Mouse (Mus musculus) lung, adult 2 months (tissue): ENCODE measurements around the gene Olfr1293-ps. TPM values are rescaled to one million over a fixed set of nuclear protein-coding genes. Genes with fewer than 3 reads are reported as not detected.

Experiments
- DNase-seq: peaks from one replicate; pipeline ENCODE4 v3.0.0; 2022
- H3K4me1 ChIP-seq: fragments of 200-500 bp; 2 replicates; pipeline ENCODE4 v1.6.1; 2011; ENCODE audit warnings: low read length; ENCODE audit not compliant: control insufficient read depth, insufficient read depth
- H3K4me3 ChIP-seq: fragments of 200-500 bp; replicated peaks from 2 replicates; pipeline ENCODE3; 2011; ENCODE audit warnings: low read depth, mild to moderate bottlenecking, control low read depth, low read length; ENCODE audit errors: extremely low read depth
- CTCF ChIP-seq: fragments of 200-500 bp; IDR thresholded peaks from 2 replicates; pipeline ENCODE4 v1.5.1; 2011; ENCODE audit warnings: mild to moderate bottlenecking, low read length, control low read depth; ENCODE audit not compliant: insufficient read depth
- POLR2A ChIP-seq: fragments of 200-500 bp; IDR thresholded peaks from 2 replicates; pipeline ENCODE4 v1.6.1; 2011; ENCODE audit warnings: low read depth, mild to moderate bottlenecking, control low read depth, low read length, borderline replicate concordance; ENCODE audit errors: extremely low read depth
- WGBS: fragments of 180-500 bp; shearing (Covaris S2); methylation state at CpG from one replicate; pipeline ENCODE4 v1.1.7; 2018; 5-methylcytosine and 5-hydroxymethylcytosine counted together
- polyA plus RNA-seq: library from polyadenylated mRNA; depleted of rRNA; stranded (reverse); fragments of >200 nt; gene quantifications from 2 replicates; pipeline ENCODE4 v1.2.3, GENCODE M21; 2012; rRNA removed

The Olfr1293-ps gene
- not detected in 2 replicates for polyA plus RNA-seq

DNA sequence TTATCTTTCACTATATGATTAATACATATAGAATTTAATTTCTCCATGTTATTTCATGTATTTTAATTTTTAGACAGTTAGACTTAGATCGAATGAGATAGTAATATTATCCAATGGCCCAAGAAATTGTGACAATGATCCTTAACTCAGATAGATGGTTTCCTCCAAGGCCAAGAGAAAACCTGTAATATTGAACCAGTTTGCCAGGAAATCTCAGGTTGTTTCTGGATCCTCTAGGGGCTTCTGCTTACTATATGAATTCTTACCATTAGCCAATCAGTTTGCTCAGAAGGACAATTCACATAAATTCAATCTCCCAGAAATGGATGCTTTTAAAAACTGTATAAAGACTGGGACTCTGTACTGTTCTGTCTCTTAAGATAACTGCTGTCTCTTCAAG lies at the start of gene Olfr1293-ps:
TSS of gene Olfr1293-ps (plus strand) at position 301 of the 400 bp plus-strand sequence.
- WGBS: 74% methylated on average over 1 of the region's 1 CpGs
- no peak for DNase-seq
- TF ChIP-seq CTCF (no peak), POLR2A (no peak)
- H3K4me1 ChIP-seq: no peaks in the 10 kb centered on the region
- H3K4me3 ChIP-seq: no peak within 1 kb of the TSS

DNA sequence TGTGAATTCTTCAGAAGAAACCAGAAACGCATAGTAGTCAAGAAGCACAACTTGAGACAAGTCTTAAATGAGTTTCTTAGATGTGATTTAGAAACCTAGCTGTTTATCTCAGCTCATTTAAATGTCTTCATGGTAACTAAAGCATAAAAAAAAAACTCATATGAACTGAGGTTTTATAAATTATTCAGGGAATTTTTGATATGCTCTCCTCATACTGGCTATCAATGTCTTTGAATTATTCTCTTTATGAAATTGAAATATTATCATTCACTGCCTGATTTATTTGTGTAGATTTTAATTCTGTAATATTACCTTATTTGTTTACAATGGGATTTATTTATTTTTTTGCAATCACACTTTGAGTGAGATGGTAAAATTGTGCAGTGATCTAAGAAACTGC lies 44.5 kb upstream of the Olfr1293-ps start, which contains the start of gene Olfr1289:
TSS of gene Olfr1289 (plus strand) at position 301 of the 400 bp plus-strand sequence.
- TF ChIP-seq CTCF (no peak), POLR2A (no peak)
- no peak for DNase-seq
- WGBS: 60% methylated on average over 1 of the region's 1 CpGs
- no peak within 1 kb of the TSS for H3K4me3 ChIP-seq
- no peaks in the 10 kb centered on the region for H3K4me1 ChIP-seq

DNA sequence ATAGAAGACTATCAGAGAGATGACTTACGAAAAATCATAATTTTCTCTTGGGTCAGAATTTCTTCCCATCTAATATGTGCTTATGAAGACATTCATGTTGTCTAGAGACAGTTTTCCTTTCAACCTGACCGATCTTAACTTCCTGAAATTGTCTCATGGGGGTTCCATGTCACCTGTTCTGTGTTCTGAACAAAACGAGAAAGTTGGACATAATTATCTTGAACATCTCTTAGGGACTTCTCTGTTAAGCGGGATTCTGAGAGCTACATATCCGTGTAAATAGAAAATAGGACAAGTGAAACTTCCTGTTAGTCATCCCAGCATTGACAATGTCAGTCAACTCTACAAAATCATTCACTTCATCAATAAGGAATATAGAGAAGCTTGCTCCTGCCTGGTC lies 31.3 kb upstream of the Olfr1293-ps start, which contains the start of gene Olfr1290:
TSS of gene Olfr1290 (minus strand) at position 101 of the 400 bp plus-strand sequence.
- no peaks in the 10 kb centered on the region for H3K4me1 ChIP-seq
- WGBS: 65% methylated on average over 5 of the region's 5 CpGs
- DNase-seq: no peak
- TF ChIP-seq CTCF (no peak), POLR2A (no peak)
- H3K4me3 ChIP-seq: no peak within 1 kb of the TSS

DNA sequence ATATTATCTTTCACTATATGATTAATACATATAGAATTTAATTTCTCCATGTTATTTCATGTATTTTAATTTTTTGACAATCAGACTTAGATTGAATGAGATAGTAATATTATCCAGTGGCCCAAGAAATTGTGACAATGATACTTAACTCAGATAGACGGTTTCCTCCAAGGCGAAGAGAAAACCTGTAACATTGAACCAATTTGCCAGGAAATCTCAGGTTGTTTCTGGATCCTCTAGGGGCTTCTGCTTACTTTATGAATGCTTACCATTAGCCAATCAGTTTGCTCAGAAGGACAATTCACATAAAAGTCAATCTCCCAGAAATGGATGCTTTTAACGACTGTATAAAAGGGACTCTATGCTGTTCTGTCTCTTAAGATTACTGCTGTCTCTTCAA lies 28.1 kb upstream of the Olfr1293-ps start, which contains the start of gene Olfr1291-ps1:
TSS of gene Olfr1291-ps1 (plus strand) at position 301 of the 400 bp plus-strand sequence.
- no peak within 1 kb of the TSS for H3K4me3 ChIP-seq
- no peaks in the 10 kb centered on the region for H3K4me1 ChIP-seq
- 86% methylated on average over 3 of the region's 3 CpGs for WGBS
- no peak for TF ChIP-seq POLR2A
- no peak for TF ChIP-seq CTCF
- no peak for DNase-seq

DNA sequence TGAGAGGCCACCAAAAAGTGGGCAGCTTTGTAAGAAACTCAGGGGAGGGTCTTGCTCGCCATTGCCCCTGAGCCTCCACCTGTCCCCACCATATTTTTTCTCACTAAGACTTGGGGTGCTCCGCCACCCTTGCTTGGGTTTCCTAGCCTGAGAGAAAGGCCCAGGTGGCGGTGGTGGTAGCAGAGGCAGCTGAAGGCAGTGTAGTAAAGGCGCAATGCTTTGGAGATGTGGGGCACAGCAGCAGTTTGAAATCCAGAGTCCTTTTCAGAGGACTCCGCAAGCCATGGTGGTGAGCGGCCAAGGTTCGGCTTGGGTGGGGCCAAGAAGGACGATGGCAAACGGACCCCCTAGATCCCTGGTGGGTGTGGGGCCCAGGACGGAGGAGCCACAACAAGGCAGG lies 7.6 kb upstream of the Olfr1293-ps start:
- Histone ChIP-seq H3K4me1 (no peaks in the 10 kb centered on the region), H3K4me3 (no peak overlapping the region)
- DNase-seq: no peak
- TF ChIP-seq CTCF (no peak), POLR2A (no peak)
- 90% methylated on average over 10 of the region's 10 CpGs for WGBS

DNA sequence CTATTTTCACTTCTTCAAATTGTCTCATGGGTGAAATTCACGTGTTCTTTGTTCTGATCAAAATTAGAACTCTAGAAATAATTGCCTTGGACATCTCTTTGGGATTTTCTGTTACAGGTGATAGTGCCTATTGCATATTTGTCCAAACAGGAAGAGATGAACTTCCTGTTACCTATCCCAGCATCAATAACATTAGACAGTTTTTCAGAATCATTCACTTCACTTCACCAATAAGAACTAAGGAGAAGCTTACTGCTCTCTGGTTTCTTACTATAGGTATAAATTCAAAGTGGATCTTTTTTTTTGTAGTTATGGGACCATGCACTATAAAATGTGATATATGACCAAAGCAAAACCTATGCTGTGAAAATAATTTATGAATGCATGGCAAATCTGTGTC lies 15.2 kb downstream of the Olfr1293-ps start, which contains the start of gene Olfr1294:
TSS of gene Olfr1294 (minus strand) at position 101 of the 400 bp plus-strand sequence.
- TF ChIP-seq POLR2A (no peak), CTCF (no peak)
- Histone ChIP-seq H3K4me1 (no peaks in the 10 kb centered on the region), H3K4me3 (no peak within 1 kb of the TSS)
- DNase-seq: no peak
- WGBS: 37% methylated on average over 1 of the region's 1 CpGs

DNA sequence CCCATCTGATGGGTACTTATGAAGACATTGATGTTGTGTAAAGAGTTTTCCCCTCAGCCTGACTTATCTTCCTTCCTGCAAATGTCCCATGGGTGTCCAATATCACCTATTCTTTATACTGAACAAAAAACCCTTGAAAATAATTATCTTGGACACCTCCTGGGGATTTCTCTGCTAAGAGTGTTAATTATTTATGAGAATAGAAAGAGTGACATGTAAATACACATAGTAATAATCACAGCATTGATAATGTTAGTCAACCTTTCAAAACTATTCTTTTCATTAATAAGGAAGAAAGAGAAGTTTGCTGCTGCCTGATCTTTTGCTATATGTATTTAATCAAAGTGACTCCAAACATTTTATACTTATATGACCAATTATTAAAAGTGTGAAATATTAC lies 44.6 kb downstream of the Olfr1293-ps start, which contains the start of gene Olfr1295:
TSS of gene Olfr1295 (minus strand) at position 101 of the 400 bp plus-strand sequence.
- no peak for TF ChIP-seq POLR2A
- TF ChIP-seq CTCF: no peak
- Histone ChIP-seq H3K4me3 (no peak within 1 kb of the TSS), H3K4me1 (no peaks in the 10 kb centered on the region)
- DNase-seq: no peak

Other genes with a start within 250 kb of the Olfr1293-ps start
- gene Olfr1278, start 235.1 kb upstream of the Olfr1293-ps start, polyA plus RNA-seq: not detected in 2 replicates
- not detected in 2 replicates for gene Olfr1279, start 224.6 kb upstream of the Olfr1293-ps start, polyA plus RNA-seq
- gene Olfr1280, start 211.2 kb upstream of the Olfr1293-ps start, polyA plus RNA-seq: not detected in 2 replicates
- gene Olfr1281, start 198.7 kb upstream of the Olfr1293-ps start, polyA plus RNA-seq: not detected in 2 replicates
- gene Olfr1282, start 189.1 kb upstream of the Olfr1293-ps start, polyA plus RNA-seq: not detected in 2 replicates
- not detected in 2 replicates for gene Olfr1283, start 158.4 kb upstream of the Olfr1293-ps start, polyA plus RNA-seq
- not detected in 2 replicates for gene Olfr1284, start 149.7 kb upstream of the Olfr1293-ps start, polyA plus RNA-seq
- not detected in 2 replicates for gene Olfr1286, start 102.1 kb upstream of the Olfr1293-ps start, polyA plus RNA-seq
- gene Olfr1287, start 76.1 kb upstream of the Olfr1293-ps start, polyA plus RNA-seq: not detected in 2 replicates
- gene Olfr1288, start 51.1 kb upstream of the Olfr1293-ps start, polyA plus RNA-seq: not detected in 2 replicates
- not detected in 2 replicates for gene Olfr1289, start 44.4 kb upstream of the Olfr1293-ps start, polyA plus RNA-seq
- gene Olfr1290, start 31.4 kb upstream of the Olfr1293-ps start, polyA plus RNA-seq: not detected in 2 replicates
- not detected in 2 replicates for gene Olfr1291-ps1, start 28.0 kb upstream of the Olfr1293-ps start, polyA plus RNA-seq
- not detected in 2 replicates for gene Olfr1294, start 15.1 kb downstream of the Olfr1293-ps start, polyA plus RNA-seq
- not detected in 2 replicates for gene Olfr1295, start 44.5 kb downstream of the Olfr1293-ps start, polyA plus RNA-seq
- not detected in 2 replicates for gene Olfr1297, start 101.3 kb downstream of the Olfr1293-ps start, polyA plus RNA-seq
- not detected in 2 replicates for gene Olfr1298, start 124.0 kb downstream of the Olfr1293-ps start, polyA plus RNA-seq
- not detected in 2 replicates for gene Olfr1299, start 136.2 kb downstream of the Olfr1293-ps start, polyA plus RNA-seq
- gene Olfr1301, start 225.8 kb downstream of the Olfr1293-ps start, polyA plus RNA-seq: not detected in 2 replicates